In the genomic region with DNA sequence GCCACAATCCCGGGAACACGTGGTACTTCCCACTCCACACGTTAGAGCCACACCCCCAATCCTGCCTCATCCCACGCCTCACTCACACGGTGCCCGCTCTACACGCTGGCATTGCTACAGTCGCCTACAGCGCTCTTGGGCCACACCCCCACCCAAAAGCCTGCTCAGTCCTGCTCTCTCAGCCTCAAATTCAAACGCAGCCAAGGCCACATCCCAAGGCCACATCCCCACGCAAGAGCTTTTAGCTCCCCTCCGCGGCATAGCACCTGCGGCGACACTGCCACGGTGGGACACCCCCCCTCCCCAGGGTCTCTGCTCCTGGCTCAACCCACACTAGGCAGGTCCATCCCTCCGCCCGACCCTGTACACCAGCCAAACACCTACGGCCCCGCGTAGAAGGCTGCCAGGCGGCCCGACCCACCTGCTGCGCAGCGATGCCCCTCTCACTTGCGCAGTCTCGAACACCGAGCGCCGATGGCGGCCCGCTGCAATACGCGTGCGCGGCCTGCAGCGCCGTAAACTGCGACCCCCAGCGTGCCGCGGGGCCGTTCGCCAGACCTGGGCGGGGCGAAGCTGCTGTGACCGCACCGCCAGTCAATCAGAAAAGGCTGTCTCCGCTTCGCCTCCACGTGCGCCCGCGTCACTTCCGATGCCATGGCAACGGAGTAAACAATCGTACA, we compare ENCODE assay signal across 8 mouse cellular contexts. TPM values are rescaled to one million over a fixed set of nuclear protein-coding genes. Genes with fewer than 3 reads are reported as not detected.
DNase-seq lines count a peak whose midpoint lies in the region; ATAC-seq and TF ChIP-seq lines count a peak whose summit lies in the region.

No protein-coding gene starts in this region.

- H3K27me3 ChIP-seq in intestine, embryonic 14.5 days (replicated peaks; ENCODE audit: control insufficient read depth, insufficient read depth, low read length), result no peaks in the 10 kb centered on the region

- under 1% methylated on average over 57 of the region's 57 CpGs for WGBS in intestine, embryonic 14.5 days

- no peak for TF ChIP-seq CTCF in cortical plate, adult 2 months (IDR thresholded peaks at IDR 0.05; ENCODE audit: extremely low read depth, insufficient read depth, low read length)

- peak; percentile 97 for ATAC-seq in intestine, embryonic 14.5 days (replicated peaks; ENCODE audit: low FRiP score, low TSS enrichment, low read depth)
- peak; percentile 90 for ATAC-seq in megakaryocyte-erythroid progenitor cell, adult 5-6 weeks (replicated peaks; ENCODE audit: low FRiP score, low TSS enrichment, poor library complexity, severe bottlenecking)

- peak; percentile 61 to 72 for DNase-seq in adrenal gland, adult 18-20 months (ENCODE audit: low spot score in 2 of 2)
- DNase-seq in gastrocnemius, postnatal 25 days, result peak; percentile 68
- peak; percentile 84 for DNase-seq in intestine, embryonic 14.5 days (ENCODE audit: low spot score)
- peak; percentile 87 to 89 for DNase-seq in left cerebral cortex, postnatal 25 days (ENCODE audit: low spot score in 2 of 2)
- DNase-seq in right cerebral cortex, postnatal 25 days, result peak; percentile 88
- DNase-seq in urinary bladder, postnatal 25 days (ENCODE audit: low spot score), result peak; percentile 55

- peak overlapping the region; percentile 90 for H3K4me2 ChIP-seq in intestine, embryonic 14.5 days (ENCODE audit: low read length)

- H3K27ac ChIP-seq in cortical plate, adult 2 months (ENCODE audit: insufficient read depth, low read length), result peak overlapping the region; percentile 36; the same call in 1 of the 2 replicates
- H3K27ac ChIP-seq in intestine, embryonic 14.5 days (ENCODE audit: low read depth), result no peak overlapping the region

- H3K4me3 ChIP-seq in cortical plate, adult 2 months (ENCODE audit: insufficient read depth, low read length), result peak overlapping the region; percentile 60
- H3K4me3 ChIP-seq in intestine, embryonic 14.5 days (ENCODE audit: low read depth, low read length), result peak overlapping the region; percentile 51

- intact Hi-C loops in left cerebral cortex, postnatal 25 days (cut with DNase I), result loop anchor here (10.0 kb wide), 1 partner anchor 295 kb away; no protein-coding TSS in a partner anchor

- no peaks in the 10 kb centered on the region for H3K36me3 ChIP-seq in intestine, embryonic 14.5 days (ENCODE audit: control insufficient read depth, insufficient read depth, low read length)

- no peaks in the 10 kb centered on the region for H3K4me1 ChIP-seq in cortical plate, adult 2 months (ENCODE audit: control insufficient read depth, insufficient read depth, low read length)
- H3K4me1 ChIP-seq in intestine, embryonic 14.5 days (replicated peaks; ENCODE audit: control insufficient read depth, insufficient read depth, low read length), result peaks cover 4% of the 10 kb centered on the region; the same call in 1 of the 2 replicates

- H3K9ac ChIP-seq in intestine, embryonic 14.5 days (ENCODE audit: low read length), result peak overlapping the region; percentile 56

- no peaks in the 10 kb centered on the region for H3K9me3 ChIP-seq in intestine, embryonic 14.5 days (ENCODE audit: control insufficient read depth, low read length)

- TF ChIP-seq POLR2A in cortical plate, adult 2 months (IDR thresholded peaks at IDR 0.05; ENCODE audit: extremely low read depth, insufficient read depth, low read length), result no peak

RNA-seq across cellular contexts. Expression of gene Zscan18, which starts 23.1 kb away (rescaled TPM):
- total RNA-seq in adrenal gland, adult 18-20 months (2021), result 1 to 10 TPM; 2.4 to 3.1 TPM
- polyA plus RNA-seq in cortical plate, adult 2 months (2012; rRNA removed), result 16.3 and 17.8 TPM in 2 replicates
- total RNA-seq in gastrocnemius, postnatal 25 days (2021), result 1 to 10 TPM; 1.4 to 1.6 TPM
- polyA plus RNA-seq in intestine, embryonic 14.5 days (2014; fragmentation: Nextera tagmentation; extraction: Ambion mirVana), result 7.6 and 8.4 TPM in 2 replicates
- 10 to 100 TPM; 16.7 to 18.6 TPM for total RNA-seq in left cerebral cortex, postnatal 25 days (2021)
- total RNA-seq in megakaryocyte-erythroid progenitor cell, adult 5-6 weeks (2014; fragmentation: Nextera tagmentation), result 0.94 and 3.2 TPM in 2 replicates
- total RNA-seq in megakaryocyte-erythroid progenitor cell, adult 5-6 weeks (2017), result 1.9 and 5.8 TPM in 2 replicates

RNA-seq across cellular contexts. Expression of gene Zfp329, which starts 38.4 kb away (rescaled TPM):
- 10 to 100 TPM in 1 of 2 experiments, 1 to 10 TPM in 1; 9.2 to 10.1 TPM for total RNA-seq in adrenal gland, adult 18-20 months (2021)
- 15.9 and 19.1 TPM in 2 replicates for polyA plus RNA-seq in cortical plate, adult 2 months (2012; rRNA removed)
- 1 to 10 TPM; 3.7 to 4.6 TPM for total RNA-seq in gastrocnemius, postnatal 25 days (2021)
- polyA plus RNA-seq in intestine, embryonic 14.5 days (2014; fragmentation: Nextera tagmentation; extraction: Ambion mirVana), result 15.1 and 16.2 TPM in 2 replicates
- 10 to 100 TPM; 22.5 to 23.9 TPM for total RNA-seq in left cerebral cortex, postnatal 25 days (2021)
- 12.3 and 14.0 TPM in 2 replicates for total RNA-seq in megakaryocyte-erythroid progenitor cell, adult 5-6 weeks (2014; fragmentation: Nextera tagmentation)
- total RNA-seq in megakaryocyte-erythroid progenitor cell, adult 5-6 weeks (2017), result 7.8 TPM in 2 replicates

RNA-seq across cellular contexts. Expression of gene Vmn2r56, which starts 45.5 kb away (rescaled TPM):
- not detected for total RNA-seq in adrenal gland, adult 18-20 months (2021)
- polyA plus RNA-seq in cortical plate, adult 2 months (2012; rRNA removed), result 0.04 TPM in 2 replicates
- total RNA-seq in gastrocnemius, postnatal 25 days (2021), result not detected
- polyA plus RNA-seq in intestine, embryonic 14.5 days (2014; fragmentation: Nextera tagmentation; extraction: Ambion mirVana), result not detected in 2 replicates
- total RNA-seq in left cerebral cortex, postnatal 25 days (2021), result under 1 TPM in 1 of 2 experiments, not detected in 1; 0.09 TPM
- not detected in 2 replicates for total RNA-seq in megakaryocyte-erythroid progenitor cell, adult 5-6 weeks (2014; fragmentation: Nextera tagmentation)
- not detected in 2 replicates for total RNA-seq in megakaryocyte-erythroid progenitor cell, adult 5-6 weeks (2017)

RNA-seq across cellular contexts. Expression of gene Zfp110, which starts 54.3 kb away (rescaled TPM):
- 10 to 100 TPM; 20.0 to 27.6 TPM for total RNA-seq in adrenal gland, adult 18-20 months (2021)
- polyA plus RNA-seq in cortical plate, adult 2 months (2012; rRNA removed), result 7.8 and 8.6 TPM in 2 replicates
- total RNA-seq in gastrocnemius, postnatal 25 days (2021), result 10 to 100 TPM in 1 of 2 experiments, 1 to 10 TPM in 1; 8.9 to 10.3 TPM
- polyA plus RNA-seq in intestine, embryonic 14.5 days (2014; fragmentation: Nextera tagmentation; extraction: Ambion mirVana), result 28.7 and 29.5 TPM in 2 replicates
- total RNA-seq in left cerebral cortex, postnatal 25 days (2021), result 10 to 100 TPM; 10.1 to 10.7 TPM
- 26.7 and 30.6 TPM in 2 replicates for total RNA-seq in megakaryocyte-erythroid progenitor cell, adult 5-6 weeks (2014; fragmentation: Nextera tagmentation)
- total RNA-seq in megakaryocyte-erythroid progenitor cell, adult 5-6 weeks (2017), result 38.0 and 38.1 TPM in 2 replicates
